Mouse (Mus musculus) CH12.LX (cell line): Measurements from ENCODE around the gene Setd5.

Experiments used
- CTCF ChIP-seq, 2 experiments: IDR thresholded peaks in 1 of 2; conservative IDR thresholded peaks in 1 of 2; 2 replicates each; pipeline ENCODE4 v1.5.1; 2011 to 2012; ENCODE audit warnings: low read depth in 2 of 2, low read length in 2 of 2, improper control_type of control experiment in 1 of 2, inconsistent platforms in 1 of 2, mild to moderate bottlenecking in 1 of 2, moderate library complexity in 1 of 2
- EP300 ChIP-seq: IDR thresholded peaks from 2 replicates; pipeline ENCODE4 v1.6.1; 2011; ENCODE audit warnings: low read length, improper control_type of control experiment
- ETS1 ChIP-seq: conservative IDR thresholded peaks from 2 replicates; pipeline ENCODE4 v1.6.1; 2012; ENCODE audit warnings: low read depth, mild to moderate bottlenecking, inconsistent platforms, low read length, improper control_type of control experiment, moderate library complexity
- MAX ChIP-seq: IDR thresholded peaks from 2 replicates; pipeline ENCODE4 v1.6.1; 2011; ENCODE audit warnings: low read length, improper control_type of control experiment
- MAZ ChIP-seq: IDR thresholded peaks from 2 replicates; pipeline ENCODE4 v1.6.1; 2012; ENCODE audit warnings: low read depth, mild to moderate bottlenecking, inconsistent platforms, low read length, improper control_type of control experiment, moderate library complexity
- MXI1 ChIP-seq: IDR thresholded peaks from 2 replicates; pipeline ENCODE4 v1.6.1; 2011; ENCODE audit warnings: mild to moderate bottlenecking, low read depth, low read length, improper control_type of control experiment
- PAX5 ChIP-seq: IDR thresholded peaks from 2 replicates; pipeline ENCODE4 v1.6.1; 2012; ENCODE audit warnings: low read length, inconsistent platforms, mixed read lengths
- POLR2A ChIP-seq: IDR thresholded peaks from 2 replicates; pipeline ENCODE4 v1.6.1; 2011; ENCODE audit warnings: low read depth, mild to moderate bottlenecking, improper control_type of control experiment, low read length
- POLR2AphosphoS2 ChIP-seq: IDR thresholded peaks from 2 replicates; pipeline ENCODE4 v1.6.1; 2011; ENCODE audit warnings: low read depth, low read length, improper control_type of control experiment
- RAD21 ChIP-seq: IDR thresholded peaks from 2 replicates; pipeline ENCODE4 v1.6.1; 2011; ENCODE audit warnings: low read depth, mild to moderate bottlenecking, low read length, improper control_type of control experiment, moderate library complexity
- SIN3A ChIP-seq: IDR thresholded peaks from 2 replicates; pipeline ENCODE4 v1.6.1; 2012; ENCODE audit warnings: low read length, improper control_type of control experiment, inconsistent platforms

DNA sequence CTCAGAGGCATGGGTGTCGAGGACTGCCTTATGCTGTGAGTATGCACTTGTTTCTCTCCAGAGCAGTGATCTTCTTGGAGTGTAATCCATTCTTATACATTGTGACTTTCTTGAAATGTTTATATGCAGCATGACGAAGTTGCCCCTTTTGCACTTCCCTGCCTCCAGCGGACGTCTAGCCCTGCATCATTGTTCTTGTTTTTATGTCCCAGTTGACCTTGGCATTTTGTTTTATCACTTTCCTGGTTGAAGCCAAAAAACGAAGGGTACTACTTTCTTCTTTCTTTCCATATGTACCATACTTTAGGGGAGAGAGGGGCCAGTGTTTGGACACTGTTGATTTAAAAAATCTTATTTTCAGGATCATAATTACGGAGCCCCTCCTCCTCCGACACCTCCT is 32.8 kb downstream of the Setd5 start:
- TF ChIP-seq MXI1 (no peak), POLR2A (no peak), SIN3A (no peak), CTCF (conservative IDR thresholded peaks at IDR 0.05 in 1 of 2, IDR thresholded peaks at IDR 0.05 in 1 of 2; ENCODE audit: low read depth in 2 of 2, low read length in 2 of 2) (no peak), ETS1 (no peak), EP300 (no peak), POLR2AphosphoS2 (no peak), MAZ (no peak), RAD21 (no peak), PAX5 (no peak), MAX (no peak)
